Mouse (Mus musculus): ENCODE measurements around the gene Cmklr1.

Gene Cmklr1

DNA sequence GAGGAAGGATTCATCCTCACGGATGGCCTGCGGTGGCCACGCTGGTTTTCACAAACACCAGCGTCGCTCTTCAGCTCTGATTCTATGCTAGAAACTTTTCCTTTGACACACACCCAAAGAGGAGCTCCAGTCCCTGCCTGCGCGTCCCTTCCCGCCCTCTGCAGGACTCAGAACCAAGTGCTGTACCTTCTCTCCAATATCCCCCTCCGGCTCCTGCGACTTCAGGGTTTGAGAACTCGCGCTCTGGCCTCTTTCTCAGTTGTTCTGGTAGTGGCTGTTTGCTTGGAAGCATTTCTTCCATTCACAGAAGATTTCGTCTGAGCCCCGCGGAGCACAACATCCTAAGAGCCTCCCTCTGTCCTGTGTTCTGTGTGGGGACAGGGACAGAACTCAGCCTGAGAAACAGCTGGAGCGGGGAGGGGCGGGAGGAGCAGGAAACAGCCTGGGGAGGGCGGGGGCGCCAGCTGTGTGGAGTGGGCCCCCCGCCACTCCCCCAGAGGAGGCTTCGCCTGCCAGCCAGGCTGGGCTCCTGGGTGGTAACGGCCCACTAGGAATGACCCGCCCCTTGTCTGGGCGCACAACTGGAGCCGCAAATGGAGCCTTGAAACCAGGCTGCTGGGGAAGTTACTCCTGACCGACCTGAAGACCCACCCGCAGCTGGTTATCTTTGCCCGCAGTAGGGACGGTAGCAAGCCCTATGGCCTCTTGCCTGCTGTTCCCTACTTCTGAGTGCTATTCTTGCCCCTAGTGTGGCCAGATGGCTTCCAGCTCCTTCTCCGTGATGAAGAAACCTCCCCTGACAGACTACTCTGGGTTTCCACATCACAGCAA lies at the start of gene Cmklr1:
Gene Cmklr1, minus strand, starts transcription at position 392 of the 831 bp plus-strand sequence.
- DNase-seq (ENCODE audit: low read depth) = peak; percentile 41

DNA sequence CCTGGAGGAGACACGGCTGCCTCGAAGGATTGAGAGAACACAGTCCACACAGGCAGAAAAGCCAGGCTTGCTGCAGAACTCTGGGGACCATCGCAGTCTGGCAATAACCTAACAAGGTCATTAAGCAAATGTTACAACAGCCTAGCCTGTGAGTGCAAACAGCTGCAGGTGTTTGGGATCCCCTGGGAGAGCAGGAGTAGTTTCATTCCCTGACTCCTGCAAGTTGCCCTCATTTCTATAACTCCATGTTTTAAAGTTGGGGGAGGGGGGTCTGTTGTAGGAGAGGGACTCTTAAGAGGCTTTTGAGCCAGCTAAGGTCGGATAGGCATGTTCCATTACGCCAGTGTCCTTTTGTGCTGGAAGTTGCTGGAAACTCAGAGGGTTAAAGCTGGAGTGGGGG lies 44.2 kb upstream of the Cmklr1 start:
- no peak for DNase-seq (ENCODE audit: low read depth)

- DNase-seq (ENCODE audit: low read depth) = no peak
These were observed 43.8 kb upstream of the Cmklr1 start for GRCm38 (mm10) chr5:113694000-113694399.

- no peak for DNase-seq (ENCODE audit: low read depth)
These were observed 43.0 kb upstream of the Cmklr1 start for GRCm38 (mm10) chr5:113693196-113693755.

GRCm38 (mm10) chr5:113690866-113691265 lies 40.6 kb upstream of the Cmklr1 start:
- no peak for DNase-seq (ENCODE audit: low read depth)

DNA sequence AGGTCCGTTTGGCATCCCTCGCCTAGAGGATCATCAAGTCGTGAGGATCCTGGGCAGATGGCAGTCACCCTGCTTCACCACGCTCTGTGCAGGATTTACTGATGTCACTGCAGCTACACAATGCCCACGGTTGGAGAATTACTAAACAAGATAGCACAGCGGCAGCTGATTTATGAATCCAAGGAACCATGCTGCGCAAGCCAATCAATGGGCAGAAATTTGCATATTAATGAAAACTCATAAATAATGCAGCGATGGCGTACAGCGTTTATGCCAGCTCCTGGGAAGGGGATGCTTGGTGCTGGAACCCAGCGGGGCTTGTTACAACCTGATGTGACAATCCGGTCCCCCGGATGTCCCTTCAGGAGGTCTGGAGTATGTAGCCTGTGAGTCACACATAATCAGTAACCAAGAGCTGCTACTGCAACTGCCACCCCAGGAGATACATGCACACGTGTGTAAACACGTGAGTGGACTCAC lies 39.9 kb upstream of the Cmklr1 start:
- no peak for DNase-seq (ENCODE audit: low read depth)

DNA sequence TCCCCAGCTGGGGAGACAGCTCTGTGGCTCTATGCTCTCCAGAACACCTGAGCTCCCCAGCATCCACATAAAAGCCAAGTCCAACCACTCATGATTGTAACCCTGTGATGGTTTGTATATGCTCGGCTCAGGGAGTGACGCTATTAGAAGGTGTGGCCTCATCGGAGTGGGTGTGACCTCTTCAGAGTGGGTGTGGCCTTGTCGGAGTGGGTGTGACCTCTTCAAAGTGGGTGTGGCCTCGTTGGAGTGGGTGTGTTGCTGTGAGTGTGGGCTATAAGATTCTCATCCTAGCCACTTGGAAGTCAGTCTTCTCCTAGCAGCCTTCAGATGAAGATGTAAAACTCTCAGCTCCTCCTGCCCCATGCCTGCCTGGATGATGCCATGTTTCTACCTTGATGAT lies 37.3 kb upstream of the Cmklr1 start:
- no peak for DNase-seq (ENCODE audit: low read depth)

- DNase-seq (ENCODE audit: low read depth) = peak; percentile 53
These were observed 35.2 kb upstream of the Cmklr1 start for GRCm38 (mm10) chr5:113685471-113685870.

- DNase-seq (ENCODE audit: low read depth) = no peak
These were observed 33.0 kb upstream of the Cmklr1 start for GRCm38 (mm10) chr5:113683246-113683645.

- DNase-seq (ENCODE audit: low read depth) = no peak
These were observed 32.2 kb upstream of the Cmklr1 start for GRCm38 (mm10) chr5:113682472-113682871.

- no peak for DNase-seq (ENCODE audit: low read depth)
These were observed 31.0 kb upstream of the Cmklr1 start for GRCm38 (mm10) chr5:113681219-113681618.

DNA sequence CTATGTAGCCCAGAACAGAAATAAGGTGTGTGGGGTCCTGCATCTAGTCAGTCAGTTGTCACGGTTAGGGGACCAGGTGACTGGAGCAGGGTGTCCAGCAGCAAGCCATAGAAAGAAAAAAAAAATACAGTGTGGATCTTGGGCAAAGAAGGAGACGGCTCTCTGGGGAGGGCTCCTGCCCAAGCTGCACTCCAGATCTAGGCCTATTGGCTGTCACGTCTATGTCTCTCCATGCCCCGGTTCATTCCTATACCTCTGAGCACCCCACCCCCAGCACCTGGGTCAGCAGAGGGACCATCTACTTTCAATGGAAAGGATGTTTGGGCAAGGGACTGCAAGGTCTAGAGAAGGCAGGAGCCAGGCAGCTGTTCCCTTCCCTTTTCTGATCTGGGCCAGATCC lies 29.3 kb upstream of the Cmklr1 start:
- no peak for DNase-seq (ENCODE audit: low read depth)

DNA sequence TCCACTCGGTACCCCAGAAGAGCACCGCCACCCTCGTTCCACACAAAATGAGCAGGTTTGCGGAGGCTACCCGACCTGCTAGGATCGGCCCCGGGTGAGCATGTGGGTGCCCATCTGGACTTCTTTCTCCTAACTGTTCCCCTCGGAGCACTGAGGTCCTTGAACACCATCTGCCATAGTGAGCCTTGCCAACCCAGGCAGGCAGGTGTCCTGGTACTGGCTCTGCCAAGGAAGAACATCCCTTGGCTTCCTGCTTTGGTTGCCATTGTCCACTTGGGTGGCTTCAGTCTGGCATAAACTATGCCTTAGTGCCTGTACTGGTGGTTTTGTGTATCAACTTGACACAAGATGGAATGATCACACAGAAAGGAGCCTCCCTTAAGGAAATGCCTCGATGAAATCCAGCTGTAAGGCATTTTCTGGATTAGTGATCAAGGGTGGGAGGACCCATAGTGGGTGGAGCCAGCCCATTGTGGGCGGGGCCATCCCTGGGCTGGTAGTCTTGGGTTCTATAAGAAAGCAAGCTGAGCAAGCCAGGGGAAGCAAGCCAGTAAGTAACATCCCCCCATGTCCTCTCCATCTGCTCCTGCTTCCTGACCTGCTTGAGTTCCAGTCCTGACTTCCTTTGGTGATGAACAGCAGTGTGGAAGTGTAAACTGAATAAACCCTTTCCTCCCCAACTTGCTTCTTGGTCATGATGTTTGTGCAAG lies 28.7 kb upstream of the Cmklr1 start:
- no peak for DNase-seq (ENCODE audit: low read depth)

DNA sequence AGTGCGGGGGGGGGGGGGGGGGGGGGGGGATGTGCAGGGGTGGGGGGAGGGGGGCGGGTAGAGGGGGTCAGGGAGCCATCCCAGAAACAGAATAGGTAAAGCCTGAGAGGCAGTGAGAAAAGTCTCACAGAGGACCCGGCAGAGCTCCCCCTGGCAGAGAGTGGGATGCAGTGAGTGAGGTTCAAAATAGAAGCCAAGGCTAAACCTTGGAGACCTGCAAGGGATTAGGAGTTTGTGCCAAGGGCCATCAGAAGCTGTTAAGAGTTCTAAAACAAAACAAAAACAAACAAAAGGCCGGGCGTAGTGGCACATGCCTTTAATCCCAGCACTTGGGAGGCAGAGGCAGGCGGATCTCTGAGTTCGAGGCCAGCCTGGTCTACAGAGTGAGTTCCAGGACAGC lies 27.3 kb upstream of the Cmklr1 start:
- no peak for DNase-seq (ENCODE audit: low read depth)

DNA sequence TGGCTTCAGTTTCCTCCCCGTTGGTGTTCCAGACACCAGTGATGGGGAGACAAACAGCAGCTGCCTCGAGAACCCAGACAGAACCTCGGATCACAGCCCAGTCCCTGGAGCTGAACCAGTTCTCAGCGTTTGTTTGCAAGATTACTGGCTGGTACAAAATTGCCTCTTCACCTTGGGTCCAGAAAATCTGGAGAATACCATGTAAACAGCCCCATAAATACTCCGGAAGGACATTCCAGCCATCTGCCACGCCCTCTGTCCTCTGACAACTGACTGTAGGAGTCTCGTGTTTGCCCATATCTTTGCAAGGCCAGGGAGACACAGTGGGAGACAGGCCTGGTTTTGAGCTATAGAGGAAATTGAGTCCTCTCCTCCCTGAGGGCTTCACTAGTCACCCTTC lies 24.6 kb upstream of the Cmklr1 start:
- no peak for DNase-seq (ENCODE audit: low read depth)

GRCm38 (mm10) chr5:113672456-113672855 lies 22.2 kb upstream of the Cmklr1 start:
- peak; percentile 39 for DNase-seq (ENCODE audit: low read depth)

DNA sequence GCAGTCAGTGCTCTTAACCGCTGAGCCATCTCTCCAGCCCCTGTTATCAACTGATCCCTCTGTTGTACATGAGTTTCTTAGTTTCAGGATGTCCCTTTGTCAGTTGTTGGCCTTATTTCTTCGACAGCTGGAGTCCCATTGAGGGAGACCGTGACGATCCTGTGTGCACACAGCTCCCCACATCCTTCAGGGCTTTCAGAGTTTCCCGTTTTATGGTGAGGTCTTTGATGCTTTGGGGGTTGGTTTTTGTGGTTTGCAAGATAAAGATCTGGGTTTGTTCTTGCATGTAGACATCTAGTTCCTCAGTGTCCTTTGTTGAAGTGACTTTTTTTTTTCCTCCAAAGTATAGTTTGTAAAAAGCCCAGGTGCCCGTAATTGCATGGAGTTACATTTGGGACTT lies 20.4 kb upstream of the Cmklr1 start:
- no peak for DNase-seq (ENCODE audit: low read depth)

GRCm38 (mm10) chr5:113670110-113670509 lies 19.9 kb upstream of the Cmklr1 start:
- DNase-seq (ENCODE audit: low read depth) = no peak

GRCm38 (mm10) chr5:113664629-113665195 lies 14.5 kb upstream of the Cmklr1 start:
- DNase-seq (ENCODE audit: low read depth) = no peak

DNA sequence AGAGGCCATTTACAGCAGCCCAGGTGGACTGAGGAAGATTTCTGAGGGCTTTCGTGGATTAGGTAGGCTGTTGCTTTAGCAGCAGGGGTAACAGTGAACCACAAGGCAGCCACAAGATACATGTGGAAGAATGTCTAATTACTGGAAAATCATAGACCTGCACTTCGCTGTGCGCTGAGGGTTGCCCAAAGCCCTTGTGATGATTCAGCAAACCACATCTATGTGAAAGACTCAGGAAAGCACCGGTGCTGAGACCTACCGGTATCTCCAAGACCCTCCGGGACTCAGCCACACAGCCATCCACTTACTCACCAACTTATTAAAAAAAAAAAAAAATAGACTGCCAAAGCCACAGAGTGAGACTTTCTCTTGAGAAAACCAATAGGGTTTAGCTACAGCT lies 13.9 kb upstream of the Cmklr1 start:
- peak; percentile 46 for DNase-seq (ENCODE audit: low read depth)

GRCm38 (mm10) chr5:113660872-113661271 lies 10.6 kb upstream of the Cmklr1 start:
- DNase-seq (ENCODE audit: low read depth) = peak; percentile 91

DNA sequence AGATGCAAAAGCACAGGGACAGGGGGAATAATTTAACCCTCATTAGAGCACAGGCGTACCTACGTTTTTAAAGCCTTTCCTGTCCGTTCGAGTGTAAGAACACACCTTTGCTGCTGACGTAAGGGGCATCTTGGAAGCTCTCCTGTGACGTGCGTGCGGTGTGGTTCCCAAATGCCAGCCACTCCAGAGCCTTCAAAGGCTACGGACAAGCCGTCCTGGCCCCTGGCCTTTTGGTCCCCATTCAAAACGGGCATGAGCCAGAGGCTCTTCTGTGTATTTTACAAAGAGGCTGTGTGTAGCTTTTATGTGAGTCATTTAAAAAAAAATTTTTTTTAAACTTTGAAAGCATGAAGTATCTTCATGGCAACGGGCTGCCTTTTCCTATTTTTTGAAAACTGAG lies 4.6 kb upstream of the Cmklr1 start:
- peak; percentile 94 for DNase-seq (ENCODE audit: low read depth)

- no peak for DNase-seq (ENCODE audit: low read depth)
These were observed 4.0 kb upstream of the Cmklr1 start for GRCm38 (mm10) chr5:113654206-113654605.

Measured in fibroblast of lung, adult 2 months (primary cell).